Mouse (Mus musculus) kidney, postnatal 0 days (tissue): ENCODE data around the gene Adal. TPM values are rescaled to one million over a fixed set of nuclear protein-coding genes. Genes with fewer than 3 reads are reported as not detected.

Experiments used
- ATAC-seq: fragments of 200-750 bp; cut with Nextera tagmentation; replicated peaks from 2 replicates; pipeline ENCODE4 v1.8.0; 2017; ENCODE audit warnings: low read depth, moderate number of reproducible peaks, moderate TSS enrichment, moderate library complexity; ENCODE audit not compliant: low FRiP score
- DNase-seq: peaks from one replicate; pipeline ENCODE4 v3.0.0-alpha.2; 2016; ENCODE audit warnings: low spot score
- H3K27ac ChIP-seq: fragments of 300-500 bp; sonication (generic); 2 replicates; pipeline ENCODE4 v1.5.1; 2014; ENCODE audit warnings: mild to moderate bottlenecking
- H3K27me3 ChIP-seq: fragments of 300-500 bp; sonication (generic); 2 replicates; pipeline ENCODE4 v1.6.1; 2014; ENCODE audit warnings: low read length, mixed read lengths; ENCODE audit not compliant: insufficient read depth
- H3K36me3 ChIP-seq: fragments of 300-500 bp; sonication (generic); 2 replicates; pipeline ENCODE4 v1.6.1; 2014; ENCODE audit warnings: low read length, mixed read lengths; ENCODE audit not compliant: insufficient read depth
- H3K4me1 ChIP-seq: fragments of 300-500 bp; sonication (generic); replicated peaks from 2 replicates; pipeline ENCODE4 v1.6.1; 2014; ENCODE audit warnings: antibody characterized with exemption, low read length, mixed read lengths; ENCODE audit not compliant: insufficient read depth
- H3K4me2 ChIP-seq: fragments of 300-500 bp; sonication (generic); 2 replicates; pipeline ENCODE4 v1.6.1; 2014; ENCODE audit warnings: mild to moderate bottlenecking, low read length, moderate library complexity, mixed read lengths
- H3K4me3 ChIP-seq: fragments of 300-500 bp; sonication (generic); replicated peaks from 2 replicates; pipeline ENCODE4 v1.5.1; 2014; ENCODE audit warnings: low read depth, low read length
- H3K9ac ChIP-seq: fragments of 300-500 bp; sonication (generic); 2 replicates; pipeline ENCODE4 v1.6.1; 2014; ENCODE audit warnings: low read depth, low read length
- H3K9me3 ChIP-seq: fragments of 300-500 bp; sonication (generic); replicated peaks from 2 replicates; pipeline ENCODE4 v1.6.1; 2016; ENCODE audit warnings: low read length, inconsistent platforms, mixed read lengths
- CTCF ChIP-seq: IDR thresholded peaks from 2 replicates; pipeline ENCODE4 v1.5.1; 2016; ENCODE audit warnings: antibody characterized with exemption, low read depth, mild to moderate bottlenecking, moderate library complexity
- WGBS: fragments of 180-500 bp; shearing (Covaris S2); extraction: QIAGEN DNeasy Blood & Tissue Kit; methylation state at CpG from one replicate; pipeline ENCODE4 v1.1.7; 2014; 5-methylcytosine and 5-hydroxymethylcytosine counted together
- polyA plus RNA-seq: library from polyadenylated mRNA; unstranded; fragments of >200 nt; fragmentation: Nextera tagmentation; extraction: Ambion mirVana; gene quantifications from 2 replicates; pipeline ENCODE4 v1.2.1, GENCODE M21; 2015

Gene Adal
- polyA plus RNA-seq, 1 experiment from 2014 or later = 21.1 TPM

DNA sequence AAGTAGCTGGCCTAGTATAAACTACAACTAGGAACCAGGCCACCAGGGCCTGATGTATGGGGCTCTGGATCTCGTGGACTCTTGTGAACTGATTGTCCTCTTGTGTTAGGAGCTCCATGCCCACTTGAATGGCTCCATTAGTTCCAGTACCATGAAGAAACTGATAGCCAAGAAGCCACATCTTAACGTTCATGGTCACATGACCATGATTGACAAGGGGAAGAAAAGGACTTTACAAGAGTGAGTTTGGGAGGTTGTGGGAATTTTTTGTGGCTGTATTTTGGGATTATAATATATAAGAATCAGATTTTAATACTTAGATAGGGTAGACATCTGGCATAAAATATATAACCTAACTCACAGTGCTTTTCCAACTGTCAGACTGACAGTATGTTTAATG is 2.2 kb downstream of the Adal start:
- no peak for DNase-seq
- H3K9me3 ChIP-seq = no peaks in the 10 kb centered on the region
- WGBS = 78% methylated on average over 2 of the region's 2 CpGs
- no peaks in the 10 kb centered on the region for H3K27me3 ChIP-seq
- no peak for TF ChIP-seq CTCF
- no peak overlapping the region for H3K4me3 ChIP-seq
- no peak for ATAC-seq
- peaks cover 16% of the 10 kb centered on the region for H3K36me3 ChIP-seq
- no peak overlapping the region for H3K27ac ChIP-seq
- no peak overlapping the region for H3K4me2 ChIP-seq
- 0 out of 2 replicates have a peak, but pooled peaks cover 5% of the 10 kb centered on the region for H3K4me1 ChIP-seq
- H3K9ac ChIP-seq = no peak overlapping the region

DNA sequence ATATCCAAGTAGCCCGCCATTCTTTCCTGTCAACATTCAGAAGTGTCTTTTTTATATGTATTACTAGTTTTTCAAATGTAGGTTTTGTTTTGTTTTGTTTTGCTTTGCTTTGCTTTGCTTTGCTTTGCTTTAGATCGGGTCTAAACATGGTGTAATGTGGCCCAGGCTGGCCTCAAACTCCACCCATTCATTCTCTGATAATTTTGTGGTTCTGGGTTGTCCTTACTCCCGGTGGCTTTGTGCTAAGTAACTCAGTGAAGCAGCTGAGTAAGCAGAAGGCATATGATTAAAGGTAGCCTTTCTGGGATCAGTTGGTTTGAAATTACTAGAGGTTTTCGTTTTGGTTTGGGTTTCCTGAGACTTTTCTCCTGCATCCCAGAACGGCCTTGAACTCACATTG is 9.5 kb downstream of the Adal start:
- TF ChIP-seq CTCF = no peak
- no peak for ATAC-seq
- no peaks in the 10 kb centered on the region for H3K9me3 ChIP-seq
- peaks cover 44% of the 10 kb centered on the region for H3K36me3 ChIP-seq
- no peak overlapping the region for H3K9ac ChIP-seq
- 83% methylated on average over 5 of the region's 5 CpGs for WGBS
- no peak for DNase-seq
- H3K4me2 ChIP-seq = no peak overlapping the region
- H3K4me1 ChIP-seq = no peaks in the 10 kb centered on the region
- no peaks in the 10 kb centered on the region for H3K27me3 ChIP-seq
- H3K4me3 ChIP-seq = no peak overlapping the region
- H3K27ac ChIP-seq = no peak overlapping the region

DNA sequence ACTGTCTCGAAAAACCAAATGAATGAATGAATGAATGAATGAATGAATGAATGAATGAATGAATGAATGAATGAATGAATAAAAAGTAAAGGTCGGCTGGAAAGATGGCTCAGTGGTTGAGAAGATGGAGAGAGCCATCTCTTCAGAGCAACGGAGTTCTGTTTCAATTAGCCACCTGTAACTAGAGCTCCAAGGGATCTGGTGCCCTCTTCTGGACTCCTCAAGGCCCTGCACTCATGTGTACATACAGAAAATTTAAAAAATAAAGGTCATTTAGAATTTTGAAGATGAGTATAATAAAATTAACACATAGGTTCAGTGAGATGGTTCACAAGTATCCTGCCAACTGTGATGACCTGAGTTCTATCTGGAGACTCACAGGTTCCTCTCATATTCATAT is 12.9 kb downstream of the Adal start:
- ATAC-seq (no peak), DNase-seq (no peak)
- peak; percentile 51 for TF ChIP-seq CTCF
- Histone ChIP-seq H3K4me1 (no peaks in the 10 kb centered on the region), H3K4me3 (no peak overlapping the region), H3K9me3 (no peaks in the 10 kb centered on the region), H3K9ac (no peak overlapping the region), H3K27ac (no peak overlapping the region), H3K36me3 (peaks cover 26% of the 10 kb centered on the region; the same call in 1 of the 2 replicates), H3K4me2 (no peak overlapping the region), H3K27me3 (no peaks in the 10 kb centered on the region)
- 93% methylated on average over 3 of the region's 3 CpGs for whole genome bisulfite sequencing

DNA sequence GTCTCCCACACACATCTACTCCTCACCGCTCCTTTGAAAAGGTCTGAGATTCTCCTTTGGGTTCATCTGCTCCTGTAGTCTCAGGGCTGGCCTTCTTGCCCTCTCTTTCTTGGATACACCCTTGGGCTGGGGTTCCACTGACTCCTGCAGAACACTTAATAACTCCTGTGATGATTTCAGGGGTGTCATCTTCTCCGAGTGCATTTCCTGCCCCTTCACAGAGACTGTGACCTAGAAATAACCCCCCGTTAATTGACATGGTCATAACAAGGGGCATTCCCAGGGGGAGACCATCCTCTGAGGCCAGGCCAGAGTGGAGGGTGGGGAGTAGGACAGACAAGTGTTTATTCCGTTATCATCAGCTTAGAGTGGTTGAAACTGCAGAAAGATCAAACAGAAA is 28.9 kb downstream of the Adal start:
- H3K9ac ChIP-seq = peak overlapping the region; percentile 69; the same call in 1 of the 2 replicates
- H3K4me2 ChIP-seq = peak overlapping the region; percentile 60
- no peaks in the 10 kb centered on the region for H3K9me3 ChIP-seq
- H3K4me3 ChIP-seq = peak overlapping the region; percentile 69; the same call in 1 of the 2 replicates
- H3K27ac ChIP-seq = no peak overlapping the region
- DNase-seq = no peak
- H3K36me3 ChIP-seq = peaks cover 7% of the 10 kb centered on the region; the same call in 1 of the 2 replicates
- no peaks in the 10 kb centered on the region; the same call in 1 of the 2 replicates for H3K4me1 ChIP-seq
- WGBS = 30% methylated on average over 4 of the region's 4 CpGs
- no peaks in the 10 kb centered on the region for H3K27me3 ChIP-seq
- ATAC-seq = no peak
- no peak for TF ChIP-seq CTCF

DNA sequence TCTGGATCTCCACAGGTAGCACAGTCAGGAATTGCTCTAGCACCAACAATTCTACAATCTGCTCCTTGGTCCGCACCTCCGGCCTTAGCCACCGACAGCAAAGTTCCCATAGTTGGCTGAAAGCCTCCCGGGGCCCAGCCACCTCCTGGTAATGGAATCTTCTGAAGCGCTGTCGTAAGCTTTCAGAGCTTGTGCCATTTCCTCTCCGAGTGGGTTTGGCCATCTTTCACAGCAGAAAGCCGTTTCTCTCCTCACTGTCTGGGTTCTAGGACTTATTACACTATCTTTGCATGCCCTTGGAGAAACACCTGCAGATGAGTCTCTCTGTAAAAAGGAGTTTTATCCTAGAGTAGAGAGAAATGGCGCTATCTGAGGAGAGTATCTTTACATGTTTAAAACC is 29.7 kb downstream of the Adal start:
- Histone ChIP-seq H3K4me2 (peak overlapping the region; percentile 60), H3K4me3 (peak overlapping the region; percentile 69), H3K36me3 (peaks cover 12% of the 10 kb centered on the region), H3K9ac (peak overlapping the region; percentile 69; the same call in 1 of the 2 replicates), H3K9me3 (no peaks in the 10 kb centered on the region), H3K4me1 (no peaks in the 10 kb centered on the region; the same call in 1 of the 2 replicates), H3K27ac (peak overlapping the region; percentile 87), H3K27me3 (no peaks in the 10 kb centered on the region)
- WGBS = 2% methylated on average over 9 of the region's 9 CpGs
- TF ChIP-seq CTCF = no peak
- DNase-seq (peak; percentile 54), ATAC-seq (no peak)

DNA sequence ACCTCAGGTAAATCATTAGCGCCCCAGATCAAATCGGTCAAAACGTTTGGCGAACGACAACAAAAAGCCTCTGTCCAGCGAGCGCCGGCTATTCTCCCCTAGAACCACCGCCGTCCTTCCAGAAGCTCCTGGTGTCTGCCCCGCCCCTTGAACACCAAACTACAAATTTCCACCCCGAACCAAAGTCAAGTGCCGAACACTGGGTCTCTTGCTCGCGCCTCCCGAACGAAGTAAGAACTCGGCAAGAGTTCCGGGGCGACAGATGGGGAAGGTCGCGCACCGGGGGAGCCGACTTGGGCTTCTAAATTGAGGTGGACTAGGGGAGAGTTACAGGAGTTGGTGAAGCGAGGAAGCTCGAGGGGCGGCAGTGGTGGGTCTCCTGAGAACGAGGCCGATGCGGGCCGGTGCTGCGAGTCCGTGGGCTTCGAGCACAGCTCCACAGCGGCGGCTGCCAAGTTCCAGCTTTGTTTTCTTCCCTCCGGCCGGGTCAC is 30.3 kb downstream of the Adal start, which contains the start of gene Tubgcp4:
Gene Tubgcp4, plus strand, starts transcription at position 174 of the 491 bp plus-strand sequence.
- no peak for TF ChIP-seq CTCF
- Histone ChIP-seq H3K4me1 (no peaks in the 10 kb centered on the region; the same call in 1 of the 2 replicates), H3K27ac (peak within 1 kb of the TSS; percentile 87), H3K36me3 (peaks cover 12% of the 10 kb centered on the region), H3K27me3 (no peaks in the 10 kb centered on the region), H3K9ac (peak within 1 kb of the TSS; percentile 69), H3K4me3 (peak within 1 kb of the TSS; percentile 69), H3K9me3 (no peaks in the 10 kb centered on the region), H3K4me2 (peak within 1 kb of the TSS; percentile 60)
- peak; percentile 72 for DNase-seq
- peak; percentile 29 for ATAC-seq
- under 1% methylated on average over 38 of the region's 38 CpGs for WGBS
